Mouse (Mus musculus) heart, embryonic 15.5 days (tissue): ENCODE measurements around the gene Bmyc. TPM values are rescaled to one million over a fixed set of nuclear protein-coding genes. Genes with fewer than 3 reads are reported as not detected.
A peak's percentile ranks its signal among the peaks of the same experiment; 100 is the strongest.

Source experiments
- ATAC-seq: fragments of 200-750 bp; cut with Nextera tagmentation; replicated peaks from 2 replicates; pipeline ENCODE4 v1.8.0; 2017; ENCODE audit warnings: low read depth, moderate TSS enrichment; ENCODE audit not compliant: insufficient number of reproducible peaks, insufficient read depth, low FRiP score
- H3K27ac ChIP-seq: fragments of 300-500 bp; sonication (generic); 2 replicates; pipeline ENCODE4 v1.5.1; 2015; ENCODE audit warnings: mild to moderate bottlenecking, inconsistent platforms
- H3K27me3 ChIP-seq: fragments of 300-500 bp; sonication (generic); 2 replicates; pipeline ENCODE4 v1.6.1; 2015; ENCODE audit warnings: inconsistent platforms
- H3K36me3 ChIP-seq: fragments of 300-500 bp; sonication (generic); 2 replicates; pipeline ENCODE4 v1.6.1; 2015; ENCODE audit warnings: mild to moderate bottlenecking, inconsistent platforms
- H3K4me1 ChIP-seq: fragments of 300-500 bp; sonication (generic); replicated peaks from 2 replicates; pipeline ENCODE4 v1.6.1; 2015; ENCODE audit warnings: inconsistent platforms
- H3K4me2 ChIP-seq: fragments of 300-500 bp; sonication (generic); 2 replicates; pipeline ENCODE4 v1.6.1; 2015; ENCODE audit warnings: inconsistent platforms, mild to moderate bottlenecking, moderate library complexity
- H3K4me3 ChIP-seq: fragments of 300-500 bp; sonication (generic); 2 replicates; pipeline ENCODE4 v1.5.1; 2015; ENCODE audit warnings: mild to moderate bottlenecking, inconsistent platforms
- H3K9ac ChIP-seq: fragments of 300-500 bp; sonication (generic); 2 replicates; pipeline ENCODE4 v1.6.1; 2015; ENCODE audit warnings: mild to moderate bottlenecking, inconsistent platforms
- H3K9me3 ChIP-seq: fragments of 300-500 bp; sonication (generic); replicated peaks from 2 replicates; pipeline ENCODE4 v1.6.1; 2016; ENCODE audit warnings: inconsistent platforms
- WGBS: fragments of 180-500 bp; shearing (Covaris S2); methylation state at CpG from one replicate; pipeline ENCODE4 v1.1.7; 2015; ENCODE audit warnings: mixed read lengths; 5-methylcytosine and 5-hydroxymethylcytosine counted together
- polyA plus RNA-seq: library from polyadenylated mRNA; unstranded; fragments of >200 nt; fragmentation: Nextera tagmentation; extraction: Ambion mirVana; gene quantifications from 2 replicates; pipeline ENCODE4 v1.2.1, GENCODE M21; 2015

Gene Bmyc
- 44.7 and 47.4 TPM in 2 replicates for polyA plus RNA-seq

GRCm38 (mm10) chr2:25706643-25707481, at the start of gene Bmyc:
Gene Bmyc (plus strand): TSS chr2:25706739.
- no peaks in the 10 kb centered on the region for H3K27me3 ChIP-seq
- no peaks in the 10 kb centered on the region for H3K36me3 ChIP-seq
- H3K9ac ChIP-seq: peak within 1 kb of the TSS; percentile 78
- peak within 1 kb of the TSS; percentile 93 for H3K4me2 ChIP-seq
- H3K4me3 ChIP-seq: peak within 1 kb of the TSS; percentile 72
- H3K9me3 ChIP-seq: no peaks in the 10 kb centered on the region
- under 1% methylated on average over 78 of the region's 78 CpGs for WGBS
- H3K27ac ChIP-seq: peak within 1 kb of the TSS; percentile 74
- H3K4me1 ChIP-seq: peaks cover 13% of the 10 kb centered on the region
- peak; percentile 92 for ATAC-seq

- no peak for ATAC-seq
- H3K27me3 ChIP-seq: 0 out of 2 replicates have a peak, but pooled peaks cover 18% of the 10 kb centered on the region
- no peaks in the 10 kb centered on the region for H3K4me1 ChIP-seq
- no peak overlapping the region for H3K4me3 ChIP-seq
- H3K4me2 ChIP-seq: no peak overlapping the region
- no peak overlapping the region for H3K27ac ChIP-seq
- no peak overlapping the region for H3K9ac ChIP-seq
- H3K9me3 ChIP-seq: no peaks in the 10 kb centered on the region
- H3K36me3 ChIP-seq: no peaks in the 10 kb centered on the region
- WGBS: 67% methylated on average over 4 of the region's 4 CpGs
Observed at GRCm38 (mm10) chr2:25657246-25657645, 49.3 kb upstream of the Bmyc start.

- no peaks in the 10 kb centered on the region for H3K9me3 ChIP-seq
- ATAC-seq: no peak
- no peak within 1 kb of the TSS for H3K4me3 ChIP-seq
- 0 out of 2 replicates have a peak, but pooled peaks cover 18% of the 10 kb centered on the region for H3K27me3 ChIP-seq
- no peaks in the 10 kb centered on the region for H3K36me3 ChIP-seq
- H3K4me2 ChIP-seq: no peak within 1 kb of the TSS
- no peak within 1 kb of the TSS for H3K9ac ChIP-seq
- H3K4me1 ChIP-seq: no peaks in the 10 kb centered on the region
- H3K27ac ChIP-seq: no peak within 1 kb of the TSS
Observed at GRCm38 (mm10) chr2:25657652-25658051, 48.9 kb upstream of the Bmyc start, which contains the start of gene Lcn5. Gene Lcn5 (plus strand): TSS chr2:25657952.

- peaks cover 8% of the 10 kb centered on the region; the same call in 1 of the 2 replicates for H3K27me3 ChIP-seq
- WGBS: 83% methylated on average over 8 of the region's 8 CpGs
Observed at GRCm38 (mm10) chr2:25660279-25660678, 46.3 kb upstream of the Bmyc start.

GRCm38 (mm10) chr2:25661245-25661970, 45.1 kb upstream of the Bmyc start:
- Histone ChIP-seq H3K27ac (no peak overlapping the region), H3K36me3 (no peaks in the 10 kb centered on the region), H3K4me1 (no peaks in the 10 kb centered on the region), H3K4me2 (no peak overlapping the region), H3K4me3 (no peak overlapping the region), H3K9me3 (no peaks in the 10 kb centered on the region), H3K27me3 (peaks cover 3% of the 10 kb centered on the region; the same call in 1 of the 2 replicates), H3K9ac (no peak overlapping the region)
- ATAC-seq: no peak
- 76% methylated on average over 6 of the region's 6 CpGs for WGBS

More at GRCm38 (mm10) chr2:25660279-25660678, 46.3 kb upstream of the Bmyc start:
- Histone ChIP-seq H3K9ac (no peak overlapping the region), H3K36me3 (no peaks in the 10 kb centered on the region), H3K4me2 (no peak overlapping the region), H3K4me3 (no peak overlapping the region), H3K27ac (no peak overlapping the region), H3K4me1 (no peaks in the 10 kb centered on the region), H3K9me3 (no peaks in the 10 kb centered on the region)
- ATAC-seq: no peak

- peaks cover 3% of the 10 kb centered on the region; the same call in 1 of the 2 replicates for H3K27me3 ChIP-seq
- H3K4me1 ChIP-seq: no peaks in the 10 kb centered on the region
- H3K9ac ChIP-seq: no peak overlapping the region
- H3K9me3 ChIP-seq: no peaks in the 10 kb centered on the region
- H3K4me3 ChIP-seq: no peak overlapping the region
- no peak overlapping the region for H3K4me2 ChIP-seq
- ATAC-seq: no peak
- no peaks in the 10 kb centered on the region for H3K36me3 ChIP-seq
- 48% methylated on average over 1 of the region's 1 CpGs for WGBS
- no peak overlapping the region for H3K27ac ChIP-seq
Observed at GRCm38 (mm10) chr2:25663511-25663910, 43.0 kb upstream of the Bmyc start.

- H3K9me3 ChIP-seq: no peaks in the 10 kb centered on the region
- no peak overlapping the region for H3K4me3 ChIP-seq
- H3K4me1 ChIP-seq: no peaks in the 10 kb centered on the region
- no peak overlapping the region for H3K4me2 ChIP-seq
- peaks cover 3% of the 10 kb centered on the region; the same call in 1 of the 2 replicates for H3K27me3 ChIP-seq
- WGBS: 82% methylated on average over 5 of the region's 5 CpGs
- no peak overlapping the region for H3K27ac ChIP-seq
- ATAC-seq: no peak
- no peak overlapping the region for H3K9ac ChIP-seq
- no peaks in the 10 kb centered on the region for H3K36me3 ChIP-seq
Observed at GRCm38 (mm10) chr2:25664125-25664524, 42.4 kb upstream of the Bmyc start.

GRCm38 (mm10) chr2:25666516-25666915, 40.0 kb upstream of the Bmyc start:
- 53% methylated on average over 1 of the region's 1 CpGs for WGBS
- no peak overlapping the region for H3K9ac ChIP-seq
- H3K27me3 ChIP-seq: peaks cover 3% of the 10 kb centered on the region; the same call in 1 of the 2 replicates
- H3K4me3 ChIP-seq: no peak overlapping the region
- H3K27ac ChIP-seq: no peak overlapping the region
- no peak overlapping the region for H3K4me2 ChIP-seq
- H3K9me3 ChIP-seq: no peaks in the 10 kb centered on the region
- ATAC-seq: no peak
- H3K4me1 ChIP-seq: no peaks in the 10 kb centered on the region
- H3K36me3 ChIP-seq: no peaks in the 10 kb centered on the region

GRCm38 (mm10) chr2:25676486-25676885, 30.1 kb upstream of the Bmyc start, which contains the start of gene Lcn6:
Gene Lcn6 (plus strand): TSS chr2:25676786.
- no peak for ATAC-seq
- no peaks in the 10 kb centered on the region for H3K4me1 ChIP-seq
- no peak within 1 kb of the TSS for H3K27ac ChIP-seq
- no peaks in the 10 kb centered on the region for H3K27me3 ChIP-seq
- H3K36me3 ChIP-seq: no peaks in the 10 kb centered on the region
- 72% methylated on average over 3 of the region's 3 CpGs for WGBS
- H3K9ac ChIP-seq: no peak within 1 kb of the TSS
- no peaks in the 10 kb centered on the region for H3K9me3 ChIP-seq
- no peak within 1 kb of the TSS for H3K4me2 ChIP-seq
- H3K4me3 ChIP-seq: no peak within 1 kb of the TSS

- no peaks in the 10 kb centered on the region for H3K36me3 ChIP-seq
- 75% methylated on average over 6 of the region's 6 CpGs for WGBS
- no peak overlapping the region for H3K27ac ChIP-seq
- H3K27me3 ChIP-seq: no peaks in the 10 kb centered on the region; the same call in 1 of the 2 replicates
- H3K4me1 ChIP-seq: no peaks in the 10 kb centered on the region
- no peak overlapping the region for H3K4me3 ChIP-seq
- H3K4me2 ChIP-seq: no peak overlapping the region
- H3K9me3 ChIP-seq: no peaks in the 10 kb centered on the region
- no peak overlapping the region for H3K9ac ChIP-seq
- no peak for ATAC-seq
Observed at GRCm38 (mm10) chr2:25679559-25679958, 27.0 kb upstream of the Bmyc start.

GRCm38 (mm10) chr2:25682426-25682825, 24.1 kb upstream of the Bmyc start, which contains the start of gene Lcn10:
Gene Lcn10 (plus strand): TSS chr2:25682726.
- no peaks in the 10 kb centered on the region for H3K4me1 ChIP-seq
- no peak; the same call in 1 of the 2 replicates for ATAC-seq
- H3K4me3 ChIP-seq: no peak within 1 kb of the TSS
- WGBS: 55% methylated on average over 2 of the region's 2 CpGs
- no peaks in the 10 kb centered on the region; the same call in 1 of the 2 replicates for H3K27me3 ChIP-seq
- no peak within 1 kb of the TSS for H3K9ac ChIP-seq
- H3K4me2 ChIP-seq: no peak within 1 kb of the TSS
- H3K27ac ChIP-seq: no peak within 1 kb of the TSS
- H3K9me3 ChIP-seq: no peaks in the 10 kb centered on the region
- H3K36me3 ChIP-seq: no peaks in the 10 kb centered on the region
